Mouse (Mus musculus): Measurements from ENCODE around the gene Stat1. TPM values are rescaled to one million over a fixed set of nuclear protein-coding genes. Genes with fewer than 3 reads are reported as not detected.
A peak's percentile ranks its signal among the peaks of the same experiment; 100 is the strongest.

The Stat1 gene
- total and polyA plus RNA-seq, 2 experiments from 2014 or later = 23.0 to 55.1 TPM

DNA sequence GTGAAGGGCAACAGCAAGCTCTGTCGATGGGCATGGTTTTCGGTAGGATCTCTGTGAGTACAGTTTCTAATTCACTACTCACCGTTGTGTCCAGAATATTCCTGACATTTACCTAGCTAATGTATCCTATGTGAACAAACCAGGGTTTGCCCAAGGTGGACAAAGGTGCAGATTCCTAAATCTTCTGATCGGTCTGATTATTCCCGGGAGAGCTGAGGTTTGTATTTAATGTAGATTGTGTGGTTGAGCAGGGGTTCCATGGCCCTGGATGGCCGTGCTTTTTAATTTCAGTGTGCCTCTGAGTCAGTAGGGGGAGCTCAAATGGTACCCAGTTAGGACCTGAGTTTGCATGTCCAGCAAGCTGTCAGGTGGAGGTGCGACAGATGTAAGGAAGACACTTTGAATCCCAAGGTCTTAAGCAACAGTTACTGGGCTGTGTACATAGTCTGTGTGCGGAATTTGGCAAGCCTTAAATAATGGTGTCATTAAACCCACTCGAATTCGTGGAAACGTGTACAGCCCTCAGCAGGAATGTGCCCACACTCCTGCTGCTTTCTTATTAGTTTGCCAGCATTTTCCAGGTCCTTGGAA, 12.6 kb downstream of the Stat1 start:
- Histone ChIP-seq H3K4me3 (ENCODE audit: low read depth, low read length) (no peak overlapping the region), H3K4me2 (ENCODE audit: low read depth, low read length) (no peak overlapping the region), H3K9ac (replicated peaks; ENCODE audit: low read depth, low read length) (no peak overlapping the region), H3K27me3 (ENCODE audit: control insufficient read depth, insufficient read depth, low read length) (no peaks in the 10 kb centered on the region), H3K4me1 (ENCODE audit: control insufficient read depth, insufficient read depth) (no peaks in the 10 kb centered on the region), H3K36me3 (replicated peaks; ENCODE audit: control insufficient read depth, insufficient read depth, low read length) (peaks cover 82% of the 10 kb centered on the region), H3K27ac (ENCODE audit: low read depth) (no peak overlapping the region), H3K9me3 (replicated peaks; ENCODE audit: control insufficient read depth, low read length) (no peaks in the 10 kb centered on the region)
- ATAC-seq (ENCODE audit: insufficient read depth, low read depth) = no peak
- 82% methylated on average over 11 of the region's 11 CpGs for WGBS
- DNase-seq (ENCODE audit: low spot score) = no peak
- TF ChIP-seq EP300 (IDR thresholded peaks at IDR 0.05; ENCODE audit: low read depth) (no peak), CTCF (IDR thresholded peaks at IDR 0.05; ENCODE audit: low read depth) (no peak)

DNA sequence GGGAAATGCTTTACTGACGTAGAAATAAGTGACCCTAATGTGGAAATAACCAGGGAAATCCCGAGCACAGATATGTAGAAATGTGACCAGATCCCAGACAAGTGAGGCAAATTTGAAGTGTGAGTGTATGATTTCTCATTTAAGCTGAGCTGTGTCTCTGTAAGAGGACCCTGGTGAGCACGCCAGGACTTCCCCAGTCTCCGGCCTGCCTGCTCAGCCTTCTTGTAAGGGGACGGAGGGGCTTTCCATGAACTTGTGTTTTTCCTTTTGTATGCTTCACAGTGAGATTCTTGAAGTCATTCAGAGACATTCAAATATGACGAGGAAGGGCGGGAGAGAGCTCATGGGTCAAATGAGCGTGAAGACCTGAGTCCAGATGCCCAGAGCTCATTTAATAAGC, 14.0 kb downstream of the Stat1 start:
- no peak for TF ChIP-seq CTCF (IDR thresholded peaks at IDR 0.05; ENCODE audit: low read depth)
- TF ChIP-seq EP300 (IDR thresholded peaks at IDR 0.05; ENCODE audit: low read depth) = no peak
- Histone ChIP-seq H3K4me2 (ENCODE audit: low read depth, low read length) (no peak overlapping the region), H3K4me3 (ENCODE audit: low read depth, low read length) (no peak overlapping the region), H3K27me3 (ENCODE audit: control insufficient read depth, insufficient read depth, low read length) (no peaks in the 10 kb centered on the region), H3K9ac (replicated peaks; ENCODE audit: low read depth, low read length) (no peak overlapping the region), H3K27ac (ENCODE audit: low read depth) (no peak overlapping the region), H3K36me3 (replicated peaks; ENCODE audit: control insufficient read depth, insufficient read depth, low read length) (peaks cover 89% of the 10 kb centered on the region), H3K4me1 (ENCODE audit: control insufficient read depth, insufficient read depth) (no peaks in the 10 kb centered on the region), H3K9me3 (replicated peaks; ENCODE audit: control insufficient read depth, low read length) (no peaks in the 10 kb centered on the region)
- no peak for DNase-seq (ENCODE audit: low spot score)
- no peak for ATAC-seq (ENCODE audit: insufficient read depth, low read depth)
- 85% methylated on average over 8 of the region's 8 CpGs for WGBS

- no peak overlapping the region for H3K4me2 ChIP-seq (ENCODE audit: low read depth, low read length)
- H3K36me3 ChIP-seq (replicated peaks; ENCODE audit: control insufficient read depth, insufficient read depth, low read length) = peaks cover 88% of the 10 kb centered on the region
- no peak overlapping the region for H3K4me3 ChIP-seq (ENCODE audit: low read depth, low read length)
- TF ChIP-seq CTCF (IDR thresholded peaks at IDR 0.05; ENCODE audit: low read depth) (no peak), EP300 (IDR thresholded peaks at IDR 0.05; ENCODE audit: low read depth) (no peak)
- no peak for DNase-seq (ENCODE audit: low spot score)
- no peak overlapping the region for H3K27ac ChIP-seq (ENCODE audit: low read depth)
- WGBS = 75% methylated on average over 16 of the region's 16 CpGs
- no peaks in the 10 kb centered on the region for H3K27me3 ChIP-seq (ENCODE audit: control insufficient read depth, insufficient read depth, low read length)
- H3K9me3 ChIP-seq (replicated peaks; ENCODE audit: control insufficient read depth, low read length) = no peaks in the 10 kb centered on the region
- H3K4me1 ChIP-seq (ENCODE audit: control insufficient read depth, insufficient read depth) = peaks cover 7% of the 10 kb centered on the region
- no peak for ATAC-seq (ENCODE audit: insufficient read depth, low read depth)
- no peak overlapping the region for H3K9ac ChIP-seq (replicated peaks; ENCODE audit: low read depth, low read length)
Measured at GRCm38 (mm10) chr1:52137292-52137691, 18.1 kb downstream of the Stat1 start.

DNA sequence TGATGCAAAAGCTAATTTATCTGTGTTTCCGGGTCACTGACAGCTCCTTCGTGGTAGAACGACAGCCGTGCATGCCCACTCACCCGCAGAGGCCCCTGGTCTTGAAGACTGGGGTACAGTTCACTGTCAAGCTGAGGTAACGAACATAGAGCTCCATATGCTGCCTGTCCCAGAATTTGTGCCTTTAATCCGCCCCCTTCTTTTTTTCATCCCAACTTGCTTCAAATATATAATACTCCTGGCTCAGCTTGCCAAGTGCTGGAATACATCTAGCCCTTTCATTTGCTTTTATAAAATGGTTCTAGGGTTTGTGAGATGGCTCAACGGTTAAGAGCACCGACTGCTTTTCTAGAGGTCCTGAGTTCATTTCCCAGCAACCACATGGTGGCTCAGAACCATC, 21.3 kb downstream of the Stat1 start:
- ATAC-seq (ENCODE audit: insufficient read depth, low read depth) (no peak), DNase-seq (ENCODE audit: low spot score) (no peak)
- Histone ChIP-seq H3K4me2 (ENCODE audit: low read depth, low read length) (no peak overlapping the region), H3K4me1 (ENCODE audit: control insufficient read depth, insufficient read depth) (peaks cover 7% of the 10 kb centered on the region), H3K9ac (replicated peaks; ENCODE audit: low read depth, low read length) (no peak overlapping the region), H3K27me3 (ENCODE audit: control insufficient read depth, insufficient read depth, low read length) (no peaks in the 10 kb centered on the region), H3K9me3 (replicated peaks; ENCODE audit: control insufficient read depth, low read length) (no peaks in the 10 kb centered on the region), H3K36me3 (replicated peaks; ENCODE audit: control insufficient read depth, insufficient read depth, low read length) (peaks cover 85% of the 10 kb centered on the region), H3K4me3 (ENCODE audit: low read depth, low read length) (no peak overlapping the region), H3K27ac (ENCODE audit: low read depth) (no peak overlapping the region)
- no peak for TF ChIP-seq CTCF (IDR thresholded peaks at IDR 0.05; ENCODE audit: low read depth)
- TF ChIP-seq EP300 (IDR thresholded peaks at IDR 0.05; ENCODE audit: low read depth) = no peak
- 76% methylated on average over 9 of the region's 9 CpGs for WGBS

GRCm38 (mm10) chr1:52141482-52141881, 22.2 kb downstream of the Stat1 start:
- H3K27ac ChIP-seq (ENCODE audit: low read depth) = no peak overlapping the region
- ATAC-seq (ENCODE audit: insufficient read depth, low read depth) (peak; percentile 21; the same call in 1 of the 2 replicates), DNase-seq (ENCODE audit: low spot score) (no peak)
- H3K9me3 ChIP-seq (replicated peaks; ENCODE audit: control insufficient read depth, low read length) = no peaks in the 10 kb centered on the region
- H3K4me1 ChIP-seq (ENCODE audit: control insufficient read depth, insufficient read depth) = peaks cover 7% of the 10 kb centered on the region
- no peak overlapping the region for H3K9ac ChIP-seq (replicated peaks; ENCODE audit: low read depth, low read length)
- WGBS = 29% methylated on average over 3 of the region's 3 CpGs
- no peak overlapping the region for H3K4me3 ChIP-seq (ENCODE audit: low read depth, low read length)
- no peaks in the 10 kb centered on the region for H3K27me3 ChIP-seq (ENCODE audit: control insufficient read depth, insufficient read depth, low read length)
- no peak overlapping the region for H3K4me2 ChIP-seq (ENCODE audit: low read depth, low read length)
- peaks cover 83% of the 10 kb centered on the region for H3K36me3 ChIP-seq (replicated peaks; ENCODE audit: control insufficient read depth, insufficient read depth, low read length)
- TF ChIP-seq EP300 (IDR thresholded peaks at IDR 0.05; ENCODE audit: low read depth) (no peak), CTCF (IDR thresholded peaks at IDR 0.05; ENCODE audit: low read depth) (no peak)

DNA sequence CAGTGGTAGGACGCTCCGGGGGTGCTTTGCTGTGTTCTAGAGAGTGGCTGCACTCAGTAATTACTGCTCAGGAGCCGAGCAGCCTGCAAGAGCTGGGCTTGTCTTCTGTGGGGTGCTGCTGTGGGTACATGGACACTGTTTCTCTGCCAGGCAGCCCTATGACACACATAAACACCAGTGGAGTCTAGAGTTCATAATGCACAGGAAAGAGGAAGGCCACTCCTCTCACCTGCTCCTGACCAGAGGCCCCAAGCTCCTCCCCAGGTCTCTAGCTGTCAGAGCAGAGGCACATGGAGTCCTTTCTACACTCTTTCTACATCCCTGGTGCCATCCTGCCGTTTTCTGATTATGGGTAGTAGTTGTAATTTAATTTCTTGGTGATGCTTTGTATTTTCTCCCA, 22.9 kb downstream of the Stat1 start:
- no peaks in the 10 kb centered on the region for H3K27me3 ChIP-seq (ENCODE audit: control insufficient read depth, insufficient read depth, low read length)
- no peaks in the 10 kb centered on the region for H3K9me3 ChIP-seq (replicated peaks; ENCODE audit: control insufficient read depth, low read length)
- 60% methylated on average over 4 of the region's 4 CpGs for WGBS
- H3K9ac ChIP-seq (replicated peaks; ENCODE audit: low read depth, low read length) = no peak overlapping the region
- H3K4me1 ChIP-seq (ENCODE audit: control insufficient read depth, insufficient read depth) = peaks cover 7% of the 10 kb centered on the region
- TF ChIP-seq CTCF (IDR thresholded peaks at IDR 0.05; ENCODE audit: low read depth) (no peak), EP300 (IDR thresholded peaks at IDR 0.05; ENCODE audit: low read depth) (no peak)
- H3K27ac ChIP-seq (ENCODE audit: low read depth) = no peak overlapping the region
- H3K36me3 ChIP-seq (replicated peaks; ENCODE audit: control insufficient read depth, insufficient read depth, low read length) = peaks cover 77% of the 10 kb centered on the region
- ATAC-seq (ENCODE audit: insufficient read depth, low read depth) = no peak
- H3K4me2 ChIP-seq (ENCODE audit: low read depth, low read length) = no peak overlapping the region
- H3K4me3 ChIP-seq (ENCODE audit: low read depth, low read length) = no peak overlapping the region
- DNase-seq (ENCODE audit: low spot score) = no peak
